Mouse (Mus musculus) G1E (cell line): ENCODE measurements around the gene Nxnl2.

Experiments
- CTCF ChIP-seq: IDR thresholded peaks from 2 replicates; pipeline ENCODE4 v1.5.1; 2012; ENCODE audit warnings: low read depth, low read length, inconsistent platforms, mixed read lengths
- GATA1 ChIP-seq: IDR thresholded peaks from 2 replicates; pipeline ENCODE4 v1.6.1; 2012; ENCODE audit warnings: borderline replicate concordance, low read length, inconsistent platforms, mixed read lengths
- POLR2AphosphoS5 ChIP-seq: IDR thresholded peaks from 2 replicates; pipeline ENCODE4 v1.6.1; 2012; ENCODE audit warnings: low read depth, low read length, inconsistent platforms; ENCODE audit not compliant: insufficient replicate concordance
- TAL1 ChIP-seq: conservative IDR thresholded peaks from 2 replicates; pipeline ENCODE4 v1.6.1; 2012; ENCODE audit warnings: low read depth, low read length, inconsistent platforms, mixed read lengths

DNA sequence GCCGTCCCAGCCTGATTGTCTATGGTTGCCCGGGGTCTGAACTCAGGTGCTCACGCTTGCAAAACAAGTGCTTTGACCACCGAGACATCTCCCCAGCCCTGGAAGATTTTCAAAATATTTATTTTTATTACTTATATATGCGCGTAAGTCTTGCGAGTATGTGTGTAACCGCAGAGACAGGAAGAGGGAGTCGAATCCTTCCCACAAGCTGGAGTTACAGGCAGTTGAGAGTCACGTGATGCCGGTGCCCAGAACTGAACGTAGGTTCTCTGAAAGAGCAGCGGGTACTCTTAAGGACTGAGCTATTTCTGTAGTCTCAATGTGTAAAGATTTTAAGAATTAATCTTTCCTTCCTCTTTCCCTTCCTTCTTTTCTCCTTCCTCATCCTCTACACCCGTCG is 23.1 kb downstream of the Nxnl2 start:
- TF ChIP-seq CTCF (no peak), TAL1 (no peak), POLR2AphosphoS5 (no peak), GATA1 (no peak)
